Mouse (Mus musculus): ENCODE data around the gene Fat3. TPM values are rescaled to one million over a fixed set of nuclear protein-coding genes. Genes with fewer than 3 reads are reported as not detected.

Fat3 gene
- polyA plus RNA-seq, 1 experiment from 2014 or later = 0.77 TPM

GRCm38 (mm10) chr9:16497361-16497760 is 3.7 kb downstream of the Fat3 start:
- H3K9me3 ChIP-seq (replicated peaks) = no peaks in the 10 kb centered on the region
- peaks cover 9% of the 10 kb centered on the region; the same call in 1 of the 2 replicates for H3K4me1 ChIP-seq (replicated peaks)
- no peak overlapping the region for H3K9ac ChIP-seq
- WGBS = 94% methylated on average over 1 of the region's 1 CpGs
- no peaks in the 10 kb centered on the region for H3K36me3 ChIP-seq
- H3K4me3 ChIP-seq = no peak overlapping the region
- H3K27me3 ChIP-seq = peaks cover 20% of the 10 kb centered on the region; the same call in 1 of the 2 replicates
- ATAC-seq (replicated peaks; ENCODE audit: insufficient number of reproducible peaks, insufficient read depth, low FRiP score, low read depth) = no peak
- no peak overlapping the region for H3K4me2 ChIP-seq
- H3K27ac ChIP-seq = no peak overlapping the region

GRCm38 (mm10) chr9:16496331-16496730 is 4.8 kb downstream of the Fat3 start:
- H3K36me3 ChIP-seq = no peaks in the 10 kb centered on the region
- no peak overlapping the region for H3K4me2 ChIP-seq
- H3K9ac ChIP-seq = no peak overlapping the region
- H3K9me3 ChIP-seq (replicated peaks) = no peaks in the 10 kb centered on the region
- ATAC-seq (replicated peaks; ENCODE audit: insufficient number of reproducible peaks, insufficient read depth, low FRiP score, low read depth) = no peak
- no peak overlapping the region for H3K27ac ChIP-seq
- no peak overlapping the region for H3K4me3 ChIP-seq
- peaks cover 18% of the 10 kb centered on the region; the same call in 1 of the 2 replicates for H3K27me3 ChIP-seq
- 71% methylated on average over 3 of the region's 3 CpGs for WGBS
- peaks cover 7% of the 10 kb centered on the region; the same call in 1 of the 2 replicates for H3K4me1 ChIP-seq (replicated peaks)

GRCm38 (mm10) chr9:16489661-16490060 is 11.4 kb downstream of the Fat3 start:
- Histone ChIP-seq H3K9me3 (replicated peaks) (no peaks in the 10 kb centered on the region), H3K36me3 (no peaks in the 10 kb centered on the region), H3K27me3 (no peaks in the 10 kb centered on the region), H3K4me1 (replicated peaks) (no peaks in the 10 kb centered on the region), H3K27ac (no peak overlapping the region), H3K9ac (no peak overlapping the region), H3K4me2 (no peak overlapping the region), H3K4me3 (no peak overlapping the region)
- WGBS = 60% methylated on average over 3 of the region's 3 CpGs
- ATAC-seq (replicated peaks; ENCODE audit: insufficient number of reproducible peaks, insufficient read depth, low FRiP score, low read depth) = no peak

- Histone ChIP-seq H3K4me1 (replicated peaks) (no peaks in the 10 kb centered on the region), H3K9ac (no peak overlapping the region), H3K4me2 (no peak overlapping the region), H3K4me3 (no peak overlapping the region), H3K36me3 (no peaks in the 10 kb centered on the region), H3K27ac (no peak overlapping the region), H3K27me3 (no peaks in the 10 kb centered on the region), H3K9me3 (replicated peaks) (no peaks in the 10 kb centered on the region)
- no peak for ATAC-seq (replicated peaks; ENCODE audit: insufficient number of reproducible peaks, insufficient read depth, low FRiP score, low read depth)
These were observed 13.5 kb downstream of the Fat3 start for GRCm38 (mm10) chr9:16487565-16487964.

- no peaks in the 10 kb centered on the region for H3K27me3 ChIP-seq
- H3K4me3 ChIP-seq = no peak overlapping the region
- ATAC-seq (replicated peaks; ENCODE audit: insufficient number of reproducible peaks, insufficient read depth, low FRiP score, low read depth) = no peak
- WGBS = 78% methylated on average over 1 of the region's 1 CpGs
- H3K9ac ChIP-seq = no peak overlapping the region
- H3K4me2 ChIP-seq = no peak overlapping the region
- H3K4me1 ChIP-seq (replicated peaks) = no peaks in the 10 kb centered on the region
- no peaks in the 10 kb centered on the region for H3K9me3 ChIP-seq (replicated peaks)
- H3K27ac ChIP-seq = no peak overlapping the region
- H3K36me3 ChIP-seq = no peaks in the 10 kb centered on the region
These were observed 14.9 kb downstream of the Fat3 start for GRCm38 (mm10) chr9:16486229-16486628.

- no peak for ATAC-seq (replicated peaks; ENCODE audit: insufficient number of reproducible peaks, insufficient read depth, low FRiP score, low read depth)
- 60% methylated on average over 4 of the region's 4 CpGs for WGBS
- H3K4me2 ChIP-seq = no peak overlapping the region
- no peaks in the 10 kb centered on the region for H3K4me1 ChIP-seq (replicated peaks)
- H3K4me3 ChIP-seq = no peak overlapping the region
- no peaks in the 10 kb centered on the region for H3K9me3 ChIP-seq (replicated peaks)
- H3K27me3 ChIP-seq = no peaks in the 10 kb centered on the region
- H3K27ac ChIP-seq = no peak overlapping the region
- H3K9ac ChIP-seq = no peak overlapping the region
- no peaks in the 10 kb centered on the region for H3K36me3 ChIP-seq
These were observed 15.9 kb downstream of the Fat3 start for GRCm38 (mm10) chr9:16485173-16485572.

- 56% methylated on average over 2 of the region's 2 CpGs for WGBS
These were observed 16.3 kb downstream of the Fat3 start for GRCm38 (mm10) chr9:16484765-16485164.

GRCm38 (mm10) chr9:16461491-16461890 is 39.6 kb downstream of the Fat3 start:
- Histone ChIP-seq H3K9me3 (replicated peaks) (no peaks in the 10 kb centered on the region), H3K4me3 (no peak overlapping the region), H3K4me1 (replicated peaks) (peaks cover 5% of the 10 kb centered on the region; the same call in 1 of the 2 replicates), H3K36me3 (no peaks in the 10 kb centered on the region), H3K4me2 (no peak overlapping the region), H3K9ac (no peak overlapping the region), H3K27me3 (no peaks in the 10 kb centered on the region), H3K27ac (no peak overlapping the region)
- ATAC-seq (replicated peaks; ENCODE audit: insufficient number of reproducible peaks, insufficient read depth, low FRiP score, low read depth) = no peak
- WGBS = 66% methylated on average over 3 of the region's 3 CpGs

More at GRCm38 (mm10) chr9:16484765-16485164, 16.3 kb downstream of the Fat3 start:
- Histone ChIP-seq H3K27ac (no peak overlapping the region), H3K36me3 (no peaks in the 10 kb centered on the region), H3K4me3 (no peak overlapping the region), H3K4me1 (replicated peaks) (no peaks in the 10 kb centered on the region), H3K4me2 (no peak overlapping the region), H3K27me3 (no peaks in the 10 kb centered on the region), H3K9ac (no peak overlapping the region), H3K9me3 (replicated peaks) (no peaks in the 10 kb centered on the region)
- no peak for ATAC-seq (replicated peaks; ENCODE audit: insufficient number of reproducible peaks, insufficient read depth, low FRiP score, low read depth)

GRCm38 (mm10) chr9:16460591-16460990 is 40.5 kb downstream of the Fat3 start:
- H3K4me2 ChIP-seq = no peak overlapping the region
- no peak overlapping the region for H3K9ac ChIP-seq
- no peaks in the 10 kb centered on the region for H3K9me3 ChIP-seq (replicated peaks)
- H3K4me1 ChIP-seq (replicated peaks) = peaks cover 5% of the 10 kb centered on the region; the same call in 1 of the 2 replicates
- H3K27ac ChIP-seq = no peak overlapping the region
- H3K36me3 ChIP-seq = no peaks in the 10 kb centered on the region
- no peak overlapping the region for H3K4me3 ChIP-seq
- no peaks in the 10 kb centered on the region for H3K27me3 ChIP-seq
- ATAC-seq (replicated peaks; ENCODE audit: insufficient number of reproducible peaks, insufficient read depth, low FRiP score, low read depth) = no peak
- 45% methylated on average over 2 of the region's 2 CpGs for WGBS

- Histone ChIP-seq H3K4me1 (replicated peaks) (peaks cover 26% of the 10 kb centered on the region), H3K27me3 (no peaks in the 10 kb centered on the region), H3K27ac (peak overlapping the region; percentile 71), H3K4me3 (no peak overlapping the region), H3K9me3 (replicated peaks) (no peaks in the 10 kb centered on the region), H3K9ac (no peak overlapping the region), H3K36me3 (no peaks in the 10 kb centered on the region), H3K4me2 (peak overlapping the region; percentile 35)
- peak; percentile 67; the same call in 1 of the 2 replicates for ATAC-seq (replicated peaks; ENCODE audit: insufficient number of reproducible peaks, insufficient read depth, low FRiP score, low read depth)
- WGBS = 26% methylated on average over 4 of the region's 4 CpGs
These were observed 59.2 kb downstream of the Fat3 start for GRCm38 (mm10) chr9:16441930-16442329.

GRCm38 (mm10) chr9:16440638-16441037 is 60.4 kb downstream of the Fat3 start:
- no peaks in the 10 kb centered on the region for H3K27me3 ChIP-seq
- H3K9ac ChIP-seq = no peak overlapping the region
- 65% methylated on average over 6 of the region's 6 CpGs for WGBS
- H3K4me2 ChIP-seq = no peak overlapping the region
- peaks cover 26% of the 10 kb centered on the region for H3K4me1 ChIP-seq (replicated peaks)
- no peaks in the 10 kb centered on the region for H3K36me3 ChIP-seq
- ATAC-seq (replicated peaks; ENCODE audit: insufficient number of reproducible peaks, insufficient read depth, low FRiP score, low read depth) = no peak
- no peaks in the 10 kb centered on the region for H3K9me3 ChIP-seq (replicated peaks)
- H3K27ac ChIP-seq = peak overlapping the region; percentile 11; the same call in 1 of the 2 replicates
- H3K4me3 ChIP-seq = no peak overlapping the region

- WGBS = 32% methylated on average over 3 of the region's 3 CpGs
- Histone ChIP-seq H3K4me2 (no peak overlapping the region), H3K4me1 (replicated peaks) (peaks cover 26% of the 10 kb centered on the region), H3K27ac (peak overlapping the region; percentile 31), H3K9ac (no peak overlapping the region), H3K4me3 (no peak overlapping the region), H3K9me3 (replicated peaks) (no peaks in the 10 kb centered on the region), H3K36me3 (no peaks in the 10 kb centered on the region), H3K27me3 (no peaks in the 10 kb centered on the region)
- no peak for ATAC-seq (replicated peaks; ENCODE audit: insufficient number of reproducible peaks, insufficient read depth, low FRiP score, low read depth)
These were observed 61.1 kb downstream of the Fat3 start for GRCm38 (mm10) chr9:16439941-16440340.

Measured in heart, embryonic 15.5 days (tissue).